Mouse (Mus musculus) kidney, adult 2 months (tissue): Measurements from ENCODE around the gene D630045J12Rik. TPM values are rescaled to one million over a fixed set of nuclear protein-coding genes. Genes with fewer than 3 reads are reported as not detected.

Source experiments
- DNase-seq: peaks from one replicate; pipeline ENCODE4 v3.0.0; 2021
- H3K27ac ChIP-seq: fragments of 200-500 bp; 2 replicates; pipeline ENCODE4 v1.5.1; 2012; ENCODE audit warnings: low read depth, low read length, control low read depth, inconsistent platforms; ENCODE audit not compliant: insufficient read depth
- H3K27me3 ChIP-seq: fragments of 200-500 bp; replicated peaks from 2 replicates; pipeline ENCODE4 v1.6.1; 2012; ENCODE audit warnings: mild to moderate bottlenecking, moderate library complexity, low read length, inconsistent platforms; ENCODE audit not compliant: control insufficient read depth, insufficient read depth
- H3K36me3 ChIP-seq: fragments of 200-500 bp; 2 replicates; pipeline ENCODE4 v1.6.1; 2012; ENCODE audit warnings: mild to moderate bottlenecking, moderate library complexity, low read length, inconsistent platforms; ENCODE audit not compliant: control insufficient read depth, insufficient read depth
- H3K4me1 ChIP-seq: fragments of 200-500 bp; 2 replicates; pipeline ENCODE4 v1.6.1; 2011; ENCODE audit warnings: low read length; ENCODE audit not compliant: control insufficient read depth, insufficient read depth
- H3K4me3 ChIP-seq: fragments of 200-500 bp; 2 replicates; pipeline ENCODE4 v1.5.1; 2011; ENCODE audit warnings: mild to moderate bottlenecking, low read depth, low read length, control low read depth; ENCODE audit not compliant: insufficient read depth
- CTCF ChIP-seq: fragments of 200-500 bp; conservative IDR thresholded peaks from 2 replicates; pipeline ENCODE4 v1.5.1; 2011; ENCODE audit warnings: low read depth, mild to moderate bottlenecking, control low read depth, low read length, moderate library complexity, mixed read lengths; ENCODE audit not compliant: insufficient read depth, insufficient read length
- POLR2A ChIP-seq: fragments of 200-500 bp; IDR thresholded peaks from one replicate; pipeline ENCODE4 v1.6.1; 2011; ENCODE audit warnings: low read depth, low read length, control low read depth
- WGBS: fragments of 180-500 bp; shearing (Covaris S2); methylation state at CpG from one replicate; pipeline ENCODE4 v1.1.7; 2018; 5-methylcytosine and 5-hydroxymethylcytosine counted together
- polyA plus RNA-seq: library from polyadenylated mRNA; depleted of rRNA; stranded (reverse); fragments of >200 nt; gene quantifications from 2 replicates; pipeline ENCODE4 v1.2.3, GENCODE M21; 2012

The D630045J12Rik gene
- polyA plus RNA-seq, 1 experiment = 31.1 TPM

DNA sequence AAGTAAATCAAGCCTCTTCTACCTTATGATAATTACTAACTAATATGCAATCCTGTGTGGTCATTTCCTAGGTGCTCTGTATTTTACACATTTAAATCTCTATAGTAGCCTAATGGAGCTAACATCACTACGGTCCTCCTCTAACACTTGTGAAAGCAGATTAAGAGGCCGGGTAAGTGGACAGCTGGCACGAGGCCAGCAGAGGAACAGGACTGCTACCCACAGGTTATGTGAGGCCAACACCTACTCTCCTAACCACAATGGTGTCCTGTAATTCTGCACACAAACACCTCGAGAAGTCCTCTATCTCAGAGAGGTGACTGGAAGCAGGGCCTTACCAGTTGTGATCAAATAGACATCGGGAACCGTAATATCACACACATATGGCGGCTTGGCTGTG is 59.8 kb downstream of the D630045J12Rik start:
- TF ChIP-seq POLR2A = no peak
- no peak for TF ChIP-seq CTCF
- no peaks in the 10 kb centered on the region for H3K27me3 ChIP-seq
- H3K4me1 ChIP-seq = no peaks in the 10 kb centered on the region
- H3K4me3 ChIP-seq = no peak overlapping the region
- peak; percentile 21 for DNase-seq
- H3K27ac ChIP-seq = no peak overlapping the region
- WGBS = 78% methylated on average over 7 of the region's 7 CpGs
- H3K36me3 ChIP-seq = no peaks in the 10 kb centered on the region

DNA sequence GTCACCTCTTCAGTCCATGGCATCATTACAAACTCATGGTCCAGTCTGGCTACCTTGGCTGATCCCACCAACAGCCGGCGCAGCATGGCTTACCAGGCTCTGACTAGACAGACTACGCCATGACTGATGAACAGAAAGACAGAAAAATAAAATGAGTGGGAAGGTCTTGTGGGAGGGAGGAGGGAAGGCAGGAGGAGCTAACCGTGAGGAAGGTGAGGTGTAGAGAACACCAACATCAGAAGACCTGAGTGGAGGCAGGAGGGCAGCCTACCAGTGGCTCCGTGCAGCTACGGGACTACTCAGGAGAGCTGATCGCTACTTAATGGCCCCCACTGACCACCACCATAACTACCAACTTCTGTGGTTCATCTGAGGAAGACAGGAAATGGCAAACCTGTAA is 60.9 kb downstream of the D630045J12Rik start:
- H3K36me3 ChIP-seq = no peaks in the 10 kb centered on the region
- no peak overlapping the region for H3K4me3 ChIP-seq
- no peaks in the 10 kb centered on the region for H3K27me3 ChIP-seq
- no peak for TF ChIP-seq POLR2A
- TF ChIP-seq CTCF = no peak
- 98% methylated on average over 7 of the region's 7 CpGs for WGBS
- no peak overlapping the region for H3K27ac ChIP-seq
- no peaks in the 10 kb centered on the region for H3K4me1 ChIP-seq
- DNase-seq = no peak

GRCm38 (mm10) chr6:38186312-38186950 is 67.4 kb downstream of the D630045J12Rik start:
- no peaks in the 10 kb centered on the region for H3K27me3 ChIP-seq
- no peak for DNase-seq
- WGBS = 78% methylated on average over 8 of the region's 8 CpGs
- H3K36me3 ChIP-seq = no peaks in the 10 kb centered on the region; the same call in 1 of the 2 replicates
- H3K27ac ChIP-seq = no peak overlapping the region
- TF ChIP-seq POLR2A (no peak), CTCF (no peak)
- no peak overlapping the region for H3K4me3 ChIP-seq
- H3K4me1 ChIP-seq = no peaks in the 10 kb centered on the region

DNA sequence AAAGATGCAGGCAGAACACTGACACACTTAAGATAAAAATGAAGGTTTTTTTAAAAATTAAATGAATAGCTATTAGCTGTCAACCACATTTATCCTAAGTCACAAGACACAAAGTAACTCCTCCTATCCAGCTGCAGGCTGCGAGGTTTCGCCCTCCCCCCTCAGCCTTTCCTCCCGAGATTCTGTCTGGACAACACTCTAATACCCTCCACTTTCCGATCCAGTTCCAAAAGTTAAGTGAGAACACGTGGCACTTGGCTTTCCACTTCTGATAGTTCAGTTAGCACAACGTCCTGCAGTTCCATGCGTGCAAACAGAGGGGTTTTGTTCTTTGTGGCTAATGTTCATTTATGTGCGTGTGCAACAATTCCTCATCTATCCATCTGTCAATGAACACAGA is 69.0 kb downstream of the D630045J12Rik start:
- TF ChIP-seq CTCF (no peak), POLR2A (no peak)
- no peak for DNase-seq
- Histone ChIP-seq H3K36me3 (no peaks in the 10 kb centered on the region; the same call in 1 of the 2 replicates), H3K27me3 (no peaks in the 10 kb centered on the region), H3K4me1 (no peaks in the 10 kb centered on the region), H3K4me3 (no peak overlapping the region), H3K27ac (no peak overlapping the region)
- 90% methylated on average over 8 of the region's 8 CpGs for WGBS

DNA sequence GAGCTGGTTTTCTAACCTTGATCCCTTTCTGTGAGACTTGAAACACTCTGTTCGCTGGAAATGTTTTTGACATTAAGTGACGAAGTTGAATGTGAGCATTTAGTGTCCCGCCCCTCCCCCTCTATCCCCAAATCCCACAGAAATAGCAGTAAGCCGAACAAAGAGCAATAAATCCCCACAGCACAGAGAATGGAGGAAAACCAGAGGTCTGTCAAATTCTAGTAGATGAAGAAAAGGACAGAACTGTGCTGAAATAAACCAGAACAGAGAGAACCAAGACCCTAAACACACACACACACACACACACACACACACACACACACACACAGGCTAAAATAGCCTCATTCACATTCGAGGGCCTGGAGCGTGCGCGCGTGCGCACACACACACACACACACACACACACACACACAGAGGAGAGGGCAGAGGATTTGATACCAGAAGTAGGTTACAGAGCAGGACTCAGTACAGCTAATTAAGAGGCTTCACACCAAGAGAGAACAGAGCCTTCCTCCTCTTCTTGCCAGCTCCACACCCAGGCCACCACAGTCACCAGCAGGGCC is 72.0 kb downstream of the D630045J12Rik start:
- Histone ChIP-seq H3K36me3 (no peaks in the 10 kb centered on the region; the same call in none of the 2 replicates), H3K4me3 (no peak overlapping the region), H3K27ac (no peak overlapping the region), H3K27me3 (no peaks in the 10 kb centered on the region), H3K4me1 (no peaks in the 10 kb centered on the region)
- 83% methylated on average over 10 of the region's 10 CpGs for WGBS
- DNase-seq = no peak
- TF ChIP-seq CTCF (no peak), POLR2A (no peak)

- Histone ChIP-seq H3K27me3 (no peaks in the 10 kb centered on the region), H3K4me3 (no peak overlapping the region), H3K4me1 (no peaks in the 10 kb centered on the region), H3K27ac (no peak overlapping the region), H3K36me3 (no peaks in the 10 kb centered on the region; the same call in none of the 2 replicates)
- DNase-seq = no peak
- 63% methylated on average over 5 of the region's 5 CpGs for WGBS
- TF ChIP-seq POLR2A (no peak), CTCF (no peak)
Observed at GRCm38 (mm10) chr6:38180669-38181068, 73.1 kb downstream of the D630045J12Rik start.

DNA sequence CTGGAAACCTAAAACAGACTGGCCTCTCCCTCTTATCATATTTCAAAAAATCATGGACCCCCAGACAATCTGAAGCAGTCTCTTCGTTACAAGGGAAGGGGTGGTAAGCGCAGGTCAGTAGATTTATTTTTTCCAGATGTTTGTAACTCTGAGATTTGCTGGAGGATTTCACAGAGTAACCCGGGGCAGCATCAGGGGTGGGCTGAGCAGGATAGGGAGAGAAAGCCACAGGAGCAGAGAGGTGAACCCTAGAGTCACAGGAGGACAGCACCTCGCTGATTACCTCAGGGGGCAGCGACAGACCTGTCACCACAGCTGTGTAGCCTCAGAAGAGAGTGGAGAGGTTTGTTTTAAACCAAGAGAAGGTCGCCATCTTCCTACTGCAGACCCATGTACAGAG is 88.4 kb downstream of the D630045J12Rik start:
- TF ChIP-seq POLR2A = no peak
- TF ChIP-seq CTCF = no peak
- no peak for DNase-seq
- Histone ChIP-seq H3K4me1 (peaks cover under 1% of the 10 kb centered on the region; the same call in 1 of the 2 replicates), H3K4me3 (no peak overlapping the region), H3K27ac (no peak overlapping the region), H3K36me3 (no peaks in the 10 kb centered on the region; the same call in 1 of the 2 replicates), H3K27me3 (no peaks in the 10 kb centered on the region)
- WGBS = 61% methylated on average over 6 of the region's 6 CpGs

DNA sequence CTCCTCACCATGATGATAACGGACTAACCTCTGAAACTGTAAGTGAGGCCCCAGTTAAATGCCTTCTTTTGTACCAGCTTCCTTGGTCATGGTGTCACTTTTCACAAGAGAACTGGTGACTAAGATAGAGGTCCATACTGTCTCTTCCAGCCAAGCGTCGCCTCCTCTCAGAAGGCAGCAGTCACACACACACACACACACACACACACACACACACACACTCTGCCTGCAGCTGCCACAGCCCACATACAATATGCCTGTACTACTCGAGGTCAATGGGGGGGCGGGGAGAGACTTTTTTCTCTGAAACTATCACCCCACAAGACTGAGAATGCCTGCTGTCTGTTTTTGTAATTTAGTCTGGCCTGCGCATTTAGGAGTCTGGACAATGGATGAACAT is 89.1 kb downstream of the D630045J12Rik start:
- TF ChIP-seq POLR2A (no peak), CTCF (no peak)
- no peak overlapping the region for H3K27ac ChIP-seq
- H3K4me1 ChIP-seq = peaks cover 2% of the 10 kb centered on the region; the same call in 1 of the 2 replicates
- H3K36me3 ChIP-seq = no peaks in the 10 kb centered on the region; the same call in 1 of the 2 replicates
- H3K27me3 ChIP-seq = no peaks in the 10 kb centered on the region
- H3K4me3 ChIP-seq = no peak overlapping the region
- no peak for DNase-seq
- WGBS = 78% methylated on average over 6 of the region's 6 CpGs
